Mouse (Mus musculus) heart, embryonic 12.5 days (tissue): Measurements from ENCODE around the gene Tshz2. TPM values are rescaled to one million over a fixed set of nuclear protein-coding genes. Genes with fewer than 3 reads are reported as not detected.

Experiments used
- ATAC-seq: fragments of 200-750 bp; cut with Nextera tagmentation; 2 replicates; pipeline ENCODE4 v1.8.0; 2017; ENCODE audit warnings: moderate TSS enrichment, moderate library complexity; ENCODE audit not compliant: insufficient number of reproducible peaks, low FRiP score
- H3K27ac ChIP-seq: fragments of 300-500 bp; sonication (generic); 2 replicates; pipeline ENCODE4 v1.5.1; 2016; ENCODE audit warnings: mild to moderate bottlenecking, moderate library complexity; ENCODE audit not compliant: poor library complexity, severe bottlenecking
- H3K27me3 ChIP-seq: fragments of 300-500 bp; sonication (generic); replicated peaks from 2 replicates; pipeline ENCODE4 v1.6.1; 2016; ENCODE audit warnings: mild to moderate bottlenecking, moderate library complexity
- H3K36me3 ChIP-seq: fragments of 300-500 bp; sonication (generic); 2 replicates; pipeline ENCODE4 v1.6.1; 2016; ENCODE audit warnings: mild to moderate bottlenecking, moderate library complexity
- H3K4me1 ChIP-seq: fragments of 300-500 bp; sonication (generic); replicated peaks from 2 replicates; pipeline ENCODE4 v1.6.1; 2016; ENCODE audit warnings: mild to moderate bottlenecking
- H3K4me2 ChIP-seq: fragments of 300-500 bp; sonication (generic); 2 replicates; pipeline ENCODE4 v1.6.1; 2016; ENCODE audit warnings: mild to moderate bottlenecking, moderate library complexity
- H3K4me3 ChIP-seq: fragments of 300-500 bp; sonication (generic); 2 replicates; pipeline ENCODE4 v1.5.1; 2016; ENCODE audit warnings: mild to moderate bottlenecking
- H3K9ac ChIP-seq: fragments of 300-500 bp; sonication (generic); 2 replicates; pipeline ENCODE4 v1.6.1; 2016; ENCODE audit warnings: mild to moderate bottlenecking, moderate library complexity
- H3K9me3 ChIP-seq: fragments of 300-500 bp; sonication (generic); replicated peaks from 2 replicates; pipeline ENCODE4 v1.6.1; 2016; ENCODE audit warnings: mild to moderate bottlenecking, moderate library complexity
- WGBS: fragments of 180-500 bp; shearing (Covaris S2); methylation state at CpG from one replicate; pipeline ENCODE4 v1.1.7; 2016; 5-methylcytosine and 5-hydroxymethylcytosine counted together
- polyA plus RNA-seq: library from polyadenylated mRNA; unstranded; fragments of >200 nt; fragmentation: Nextera tagmentation; extraction: Ambion mirVana; gene quantifications from 2 replicates; pipeline ENCODE4 v1.2.1, GENCODE M21; 2016

Tshz2 gene
- polyA plus RNA-seq, 1 experiment from 2014 or later = 5.6 TPM

DNA sequence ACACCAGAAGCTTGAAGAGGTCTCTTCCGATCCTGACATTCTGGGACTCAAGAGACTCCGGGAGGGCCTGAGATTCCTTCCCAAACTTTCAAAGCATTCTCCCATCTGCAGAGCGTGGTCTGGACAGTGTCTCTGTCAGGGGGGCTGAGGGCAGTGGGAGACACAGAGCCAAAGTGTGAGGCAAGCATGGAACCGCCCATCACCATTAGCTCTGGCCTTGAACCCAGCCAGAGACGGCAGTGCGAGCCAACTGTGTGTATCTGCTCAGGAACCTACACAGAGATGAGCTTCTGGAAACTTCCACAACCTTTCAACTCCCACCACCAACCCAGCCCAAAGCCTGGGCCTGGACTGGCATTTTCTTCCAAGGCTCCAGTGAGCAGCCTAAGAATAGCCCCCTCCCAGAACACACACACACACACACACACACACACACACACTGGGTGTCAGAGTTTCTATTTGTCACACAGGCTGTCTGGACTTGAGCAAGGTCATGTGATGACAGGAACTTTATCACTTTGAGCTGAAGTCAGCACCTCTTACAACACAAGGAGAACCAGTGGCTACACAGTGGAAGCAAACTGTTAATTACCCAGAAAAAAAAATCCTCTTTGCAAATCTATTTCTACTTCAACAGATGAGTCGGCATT is 67.2 kb downstream of the Tshz2 start:
- H3K4me1 ChIP-seq = peaks cover 40% of the 10 kb centered on the region
- H3K36me3 ChIP-seq = no peaks in the 10 kb centered on the region
- H3K9me3 ChIP-seq = peaks cover 7% of the 10 kb centered on the region; the same call in 1 of the 2 replicates
- ATAC-seq = peak; percentile 89
- peak overlapping the region; percentile 81 for H3K27ac ChIP-seq
- WGBS = 12% methylated on average over 7 of the region's 7 CpGs
- no peak overlapping the region for H3K9ac ChIP-seq
- no peak overlapping the region for H3K4me3 ChIP-seq
- 0 out of 2 replicates have a peak, but pooled peaks cover 4% of the 10 kb centered on the region for H3K27me3 ChIP-seq
- H3K4me2 ChIP-seq = peak overlapping the region; percentile 50

DNA sequence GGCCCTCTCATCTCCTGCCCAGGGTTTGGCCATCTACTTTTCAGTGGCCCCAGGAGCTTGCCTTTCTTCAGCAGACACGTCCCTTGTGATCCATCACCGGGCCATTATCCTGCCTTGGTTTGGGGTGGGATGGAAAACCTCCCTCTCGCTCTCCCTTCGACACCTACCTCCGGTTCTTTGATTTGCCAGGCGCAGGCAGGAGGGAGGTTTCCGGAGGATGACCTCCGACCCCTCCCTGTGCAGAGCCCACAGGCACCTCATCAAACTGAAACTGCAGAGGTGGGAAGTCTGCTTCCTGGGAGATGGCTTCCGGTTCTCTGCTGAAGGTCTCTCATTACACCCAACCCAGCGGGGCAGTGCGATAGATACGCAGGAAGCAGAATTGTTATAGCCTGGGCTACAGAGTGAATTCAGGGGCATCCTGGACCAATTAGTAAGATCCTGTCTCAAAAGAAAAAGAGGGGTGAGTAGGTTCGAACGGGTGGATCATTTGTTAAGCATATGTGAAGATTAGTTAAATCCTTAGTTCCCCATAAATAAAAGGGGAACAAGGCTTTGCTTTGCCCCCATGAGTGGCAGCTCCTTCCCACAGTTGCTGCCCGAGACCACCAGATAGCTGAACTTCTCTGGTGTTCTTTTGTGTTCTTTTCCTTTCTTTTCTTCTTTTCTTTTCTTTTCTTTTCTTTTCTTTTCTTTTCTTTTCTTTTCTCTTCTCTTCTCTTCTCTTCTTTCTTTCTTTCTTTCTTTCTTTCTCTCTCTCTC is 70.1 kb downstream of the Tshz2 start:
- no peaks in the 10 kb centered on the region for H3K36me3 ChIP-seq
- H3K9me3 ChIP-seq = peaks cover 7% of the 10 kb centered on the region; the same call in 1 of the 2 replicates
- 0 out of 2 replicates have a peak, but pooled peaks cover 4% of the 10 kb centered on the region for H3K27me3 ChIP-seq
- 45% methylated on average over 15 of the region's 15 CpGs for WGBS
- no peak overlapping the region for H3K9ac ChIP-seq
- H3K27ac ChIP-seq = no peak overlapping the region
- H3K4me2 ChIP-seq = no peak overlapping the region
- H3K4me3 ChIP-seq = no peak overlapping the region
- H3K4me1 ChIP-seq = peaks cover 35% of the 10 kb centered on the region
- ATAC-seq = no peak

DNA sequence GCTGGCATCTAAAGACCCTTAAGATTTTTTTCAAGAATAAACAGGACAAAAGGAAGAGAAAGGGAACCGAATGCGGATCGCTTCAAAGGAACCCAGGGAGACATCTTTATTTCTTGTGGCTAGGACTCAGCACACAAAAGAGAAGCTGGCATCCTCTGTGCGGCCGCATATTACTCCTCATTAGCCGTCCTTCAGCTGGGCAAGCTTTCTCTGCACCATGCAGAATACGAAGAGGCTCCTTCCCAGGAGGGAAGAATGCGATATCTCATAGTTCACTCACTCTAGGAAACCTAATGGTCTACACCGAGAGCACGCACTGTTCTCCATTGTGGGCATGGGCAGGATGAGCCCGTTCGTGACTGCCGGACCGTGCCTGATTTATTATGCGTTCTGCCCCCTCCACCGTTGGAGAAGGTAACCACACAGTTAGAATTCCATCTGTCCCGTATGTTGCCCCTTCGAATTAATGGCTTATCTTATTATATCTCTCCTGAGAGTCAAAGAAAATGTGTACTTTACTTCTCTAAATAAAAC is 89.0 kb downstream of the Tshz2 start:
- Histone ChIP-seq H3K4me3 (no peak overlapping the region), H3K36me3 (no peaks in the 10 kb centered on the region), H3K9ac (no peak overlapping the region), H3K27me3 (no peaks in the 10 kb centered on the region), H3K9me3 (no peaks in the 10 kb centered on the region), H3K4me2 (no peak overlapping the region), H3K4me1 (peaks cover 13% of the 10 kb centered on the region), H3K27ac (no peak overlapping the region)
- ATAC-seq = no peak
- WGBS = 85% methylated on average over 18 of the region's 18 CpGs

DNA sequence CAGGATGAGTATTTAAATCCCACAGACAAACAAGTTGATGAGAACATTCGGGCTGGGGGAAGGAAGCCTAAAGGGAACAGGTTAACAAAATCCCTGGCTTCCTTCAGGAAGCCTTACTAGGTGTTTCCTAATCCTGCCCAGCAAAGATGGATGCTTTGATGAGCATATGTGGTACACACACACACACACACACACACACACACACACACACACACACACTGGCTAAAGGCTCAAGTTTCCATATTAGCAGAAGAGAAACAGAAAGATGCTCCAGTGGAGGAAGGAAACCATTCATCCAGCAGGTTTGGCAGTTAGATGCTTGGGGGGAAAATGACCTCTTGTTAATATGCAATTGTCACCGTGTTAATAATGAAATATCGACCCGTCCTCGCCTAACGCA is 89.5 kb downstream of the Tshz2 start:
- peaks cover 13% of the 10 kb centered on the region for H3K4me1 ChIP-seq
- no peak overlapping the region for H3K4me2 ChIP-seq
- 84% methylated on average over 6 of the region's 6 CpGs for WGBS
- ATAC-seq = no peak
- no peak overlapping the region for H3K27ac ChIP-seq
- H3K27me3 ChIP-seq = no peaks in the 10 kb centered on the region
- no peaks in the 10 kb centered on the region for H3K9me3 ChIP-seq
- no peaks in the 10 kb centered on the region for H3K36me3 ChIP-seq
- no peak overlapping the region for H3K9ac ChIP-seq
- no peak overlapping the region for H3K4me3 ChIP-seq

DNA sequence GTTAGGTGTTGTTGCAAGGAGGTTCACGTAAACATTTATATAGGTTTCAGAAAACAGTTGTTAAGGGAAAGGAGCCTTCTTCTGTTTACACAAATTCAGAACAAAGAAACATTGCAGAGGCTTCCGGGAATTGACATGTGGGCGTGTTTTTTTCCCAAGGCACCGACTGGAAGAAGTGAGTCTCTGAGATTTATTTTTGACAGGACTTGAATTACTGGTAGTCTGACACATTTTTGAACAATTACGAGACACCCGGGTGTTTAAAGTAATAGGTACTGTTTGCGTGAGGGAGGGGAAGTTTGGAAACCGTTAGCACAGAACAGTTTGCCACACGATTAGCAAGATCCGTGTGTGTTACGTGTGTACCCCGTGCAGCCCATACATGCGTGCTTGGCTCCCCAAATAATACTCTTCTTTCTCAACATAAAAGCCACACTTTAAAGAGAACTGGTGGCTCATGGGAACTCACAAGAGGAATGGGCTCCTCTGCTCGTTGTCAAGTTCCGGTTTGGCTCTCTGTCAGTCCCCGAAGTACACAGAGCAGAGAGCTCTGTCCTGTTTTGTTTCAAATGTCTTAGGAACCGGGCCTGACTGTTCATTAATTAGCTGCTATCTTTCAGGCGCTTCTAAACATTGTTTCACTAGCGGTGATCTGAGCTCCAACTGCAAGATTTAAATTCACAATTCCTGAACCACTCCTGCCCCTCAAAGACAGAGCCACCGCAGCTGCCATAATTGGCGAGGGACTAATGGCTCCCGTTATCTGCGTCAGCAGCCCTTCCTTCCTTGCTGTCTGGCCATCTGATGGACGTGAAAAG is 91.0 kb downstream of the Tshz2 start:
- H3K27ac ChIP-seq = peak overlapping the region; percentile 65
- H3K9me3 ChIP-seq = no peaks in the 10 kb centered on the region
- H3K4me2 ChIP-seq = peak overlapping the region; percentile 34
- 36% methylated on average over 24 of the region's 24 CpGs for WGBS
- H3K9ac ChIP-seq = no peak overlapping the region
- peaks cover 17% of the 10 kb centered on the region for H3K4me1 ChIP-seq
- H3K4me3 ChIP-seq = no peak overlapping the region
- no peaks in the 10 kb centered on the region for H3K36me3 ChIP-seq
- no peak for ATAC-seq
- H3K27me3 ChIP-seq = no peaks in the 10 kb centered on the region

DNA sequence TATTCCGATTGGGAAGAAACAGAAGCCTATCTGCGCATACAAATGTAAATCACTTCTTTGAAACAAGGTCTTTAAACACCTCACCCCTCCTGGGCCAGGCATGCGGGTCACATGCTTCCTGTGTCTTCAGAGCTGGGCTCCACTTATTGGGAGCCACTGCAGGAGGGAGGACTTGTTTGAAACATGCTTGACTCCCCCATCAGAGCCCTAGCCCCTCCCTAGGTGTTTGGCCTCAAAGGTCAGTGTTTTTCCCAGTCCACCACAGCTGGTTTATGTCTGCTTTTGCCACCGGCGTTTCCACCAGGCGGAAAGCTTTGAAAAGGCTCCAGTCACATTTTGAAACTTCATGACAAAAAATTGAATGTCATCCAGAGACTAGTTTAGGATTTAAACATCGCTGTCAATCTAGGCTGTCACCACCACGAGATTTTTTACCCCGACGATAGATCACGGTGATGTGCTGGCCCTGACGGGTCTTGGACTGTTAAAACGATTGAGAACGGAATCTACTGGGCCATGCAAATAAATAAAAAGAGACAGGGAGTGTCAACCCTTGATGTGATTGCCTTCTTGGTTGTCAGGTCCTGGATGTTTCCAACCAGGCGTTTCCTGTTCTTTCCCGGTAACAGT is 96.0 kb downstream of the Tshz2 start:
- Histone ChIP-seq H3K36me3 (no peaks in the 10 kb centered on the region), H3K9ac (no peak overlapping the region), H3K4me3 (no peak overlapping the region), H3K4me2 (no peak overlapping the region), H3K4me1 (peaks cover 33% of the 10 kb centered on the region), H3K9me3 (no peaks in the 10 kb centered on the region), H3K27ac (no peak overlapping the region), H3K27me3 (no peaks in the 10 kb centered on the region)
- ATAC-seq = no peak
- 52% methylated on average over 16 of the region's 16 CpGs for WGBS

DNA sequence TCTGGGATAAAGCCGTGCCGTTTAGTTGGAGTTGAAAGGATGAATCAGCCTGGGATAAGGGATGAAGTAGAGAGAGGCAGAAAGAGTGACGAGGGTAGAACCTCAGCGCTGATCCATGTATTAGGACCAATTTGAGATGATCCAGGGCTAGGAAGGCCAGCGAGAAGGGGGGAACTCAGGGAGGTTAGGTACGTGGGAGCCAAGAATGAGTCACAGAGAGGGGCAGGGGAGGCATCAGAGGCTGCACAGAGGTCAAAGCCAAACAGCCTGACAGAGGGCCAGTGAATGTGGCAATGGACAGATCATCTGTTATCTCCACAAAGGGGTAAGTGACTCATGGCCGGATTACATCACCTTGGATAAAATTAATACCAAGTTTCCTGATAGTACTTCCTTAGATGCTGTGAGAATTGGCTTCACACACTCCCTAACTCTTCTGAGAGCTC is 97.8 kb downstream of the Tshz2 start:
- Histone ChIP-seq H3K4me1 (peaks cover 29% of the 10 kb centered on the region), H3K9me3 (no peaks in the 10 kb centered on the region), H3K4me2 (no peak overlapping the region), H3K27me3 (no peaks in the 10 kb centered on the region), H3K4me3 (no peak overlapping the region), H3K36me3 (no peaks in the 10 kb centered on the region), H3K27ac (0 out of 2 replicates have a peak overlapping the region, but pooled peaks have one; percentile 12), H3K9ac (no peak overlapping the region)
- 0 out of 2 replicates have a peak, but pooled peaks have one; percentile 30 for ATAC-seq
- 35% methylated on average over 7 of the region's 7 CpGs for WGBS

DNA sequence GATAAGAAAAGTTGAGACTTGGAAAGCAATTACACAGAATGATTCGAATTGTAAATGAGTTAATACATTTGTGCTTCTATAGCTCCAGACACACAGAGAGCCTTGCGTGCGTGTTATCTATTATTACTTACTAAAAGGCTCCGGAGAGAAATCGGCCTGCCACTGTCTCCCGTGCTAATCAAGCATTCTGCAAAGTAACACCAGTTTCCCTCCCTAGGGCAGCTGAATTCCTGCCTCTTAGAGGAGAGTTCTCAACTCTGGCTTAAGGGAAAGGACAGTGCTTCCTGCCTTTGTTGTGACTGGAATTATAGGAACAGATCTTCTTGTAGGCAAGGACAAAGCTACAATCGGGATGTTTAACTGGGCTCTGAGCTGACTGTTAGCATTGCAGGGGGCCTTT is 101.2 kb downstream of the Tshz2 start:
- Histone ChIP-seq H3K27me3 (no peaks in the 10 kb centered on the region), H3K4me1 (peaks cover 33% of the 10 kb centered on the region), H3K9ac (no peak overlapping the region), H3K4me2 (no peak overlapping the region), H3K27ac (peak overlapping the region; percentile 2; the same call in 1 of the 2 replicates), H3K9me3 (no peaks in the 10 kb centered on the region), H3K4me3 (no peak overlapping the region), H3K36me3 (no peaks in the 10 kb centered on the region)
- ATAC-seq = no peak
- 59% methylated on average over 7 of the region's 7 CpGs for WGBS

DNA sequence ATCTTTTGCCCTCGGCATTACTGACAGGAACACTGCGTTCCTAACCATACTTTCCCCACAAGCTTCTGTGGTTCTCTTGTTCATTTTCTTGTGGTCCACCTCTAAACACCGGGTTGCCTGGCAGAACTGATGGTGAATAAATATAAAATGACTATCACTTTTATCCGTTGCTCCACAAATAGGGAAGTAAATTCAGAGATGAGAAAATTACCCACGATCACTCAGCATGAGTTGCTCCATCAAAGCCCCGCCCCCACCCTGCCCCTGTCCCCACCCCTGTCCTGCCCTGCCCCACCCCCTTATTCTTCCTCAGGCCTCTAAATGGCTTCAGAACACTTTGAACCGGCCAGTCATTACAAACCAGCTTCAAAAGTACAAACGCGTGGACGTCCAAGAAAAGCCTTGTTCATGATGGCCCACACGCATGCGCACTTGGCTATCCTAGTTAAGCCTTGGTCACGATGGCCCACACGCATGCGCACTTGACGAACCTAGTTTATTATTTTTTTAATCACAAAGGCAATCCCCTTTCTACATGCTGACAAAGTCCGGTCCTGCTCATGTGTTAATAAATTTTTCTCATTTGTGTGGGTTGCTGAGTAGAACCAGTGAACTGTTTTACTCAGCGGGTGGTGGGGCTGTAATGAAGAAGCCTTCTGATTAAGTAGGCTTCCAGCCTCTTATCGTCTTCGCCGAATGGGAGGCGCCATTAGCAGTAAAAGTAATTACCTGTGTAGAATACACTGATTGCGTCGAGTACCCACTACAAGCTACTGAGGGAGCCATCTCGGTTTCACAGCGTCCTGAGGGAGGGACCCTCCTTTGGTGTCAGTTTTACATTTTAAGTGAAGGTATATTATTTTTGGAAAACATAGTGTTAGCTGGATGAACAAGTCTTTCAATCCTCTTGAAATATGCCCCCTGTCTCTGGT is 102.9 kb downstream of the Tshz2 start:
- H3K9me3 ChIP-seq = no peaks in the 10 kb centered on the region
- no peak overlapping the region for H3K9ac ChIP-seq
- H3K4me1 ChIP-seq = peaks cover 29% of the 10 kb centered on the region
- no peak for ATAC-seq
- no peak overlapping the region for H3K4me2 ChIP-seq
- no peaks in the 10 kb centered on the region for H3K36me3 ChIP-seq
- no peak overlapping the region for H3K4me3 ChIP-seq
- WGBS = 84% methylated on average over 26 of the region's 26 CpGs
- H3K27me3 ChIP-seq = no peaks in the 10 kb centered on the region
- H3K27ac ChIP-seq = no peak overlapping the region

DNA sequence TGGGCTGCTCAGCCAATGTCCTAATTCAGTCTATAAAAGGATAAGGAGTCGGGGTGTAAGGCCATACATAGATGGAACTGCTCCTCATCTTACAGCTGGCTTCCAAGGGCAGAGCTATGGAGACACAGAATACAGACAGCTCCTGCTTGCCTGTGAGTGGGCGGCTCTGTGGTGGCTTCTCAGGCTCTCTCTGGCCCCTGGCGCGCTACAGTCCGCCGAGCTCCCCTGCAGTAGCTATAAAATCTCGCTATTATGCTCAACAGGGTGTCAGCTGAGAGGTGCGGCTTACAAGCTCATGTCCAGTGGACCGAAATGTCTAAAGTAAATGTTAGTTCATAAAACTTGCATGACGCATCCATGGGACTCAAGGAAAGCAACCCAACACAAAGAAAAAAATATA is 108.2 kb downstream of the Tshz2 start:
- 85% methylated on average over 10 of the region's 10 CpGs for WGBS
- Histone ChIP-seq H3K4me3 (no peak overlapping the region), H3K9ac (no peak overlapping the region), H3K9me3 (peaks cover 2% of the 10 kb centered on the region; the same call in 1 of the 2 replicates), H3K27ac (no peak overlapping the region), H3K4me1 (peaks cover 6% of the 10 kb centered on the region; the same call in 1 of the 2 replicates), H3K27me3 (no peaks in the 10 kb centered on the region), H3K36me3 (no peaks in the 10 kb centered on the region), H3K4me2 (no peak overlapping the region)
- ATAC-seq = no peak
